Mouse (Mus musculus) ZHBTc4 (cell line): ENCODE results near the gene Mylk.
A peak's percentile ranks its signal among the peaks of the same experiment; 100 is the strongest.

Experiments used
- DNase-seq: peaks from one replicate; pipeline ENCODE4 v3.0.0-alpha.2; 2011; ENCODE audit warnings: low read depth, low spot score

Gene Mylk

GRCm38 (mm10) chr16:34940363-34940762, 195.4 kb downstream of the Mylk start:
- no peak for DNase-seq

GRCm38 (mm10) chr16:34941915-34942314, 196.9 kb downstream of the Mylk start:
- peak; percentile 47 for DNase-seq

GRCm38 (mm10) chr16:34946301-34946700, 201.3 kb downstream of the Mylk start:
- DNase-seq, result no peak

GRCm38 (mm10) chr16:34950935-34951334, 205.9 kb downstream of the Mylk start:
- no peak for DNase-seq

- no peak for DNase-seq
Measured at GRCm38 (mm10) chr16:34952254-34952653, 207.2 kb downstream of the Mylk start.

GRCm38 (mm10) chr16:34952798-34953197, 207.8 kb downstream of the Mylk start:
- no peak for DNase-seq

GRCm38 (mm10) chr16:34953501-34953900, 208.5 kb downstream of the Mylk start:
- DNase-seq, result no peak

- no peak for DNase-seq
Measured at GRCm38 (mm10) chr16:34957487-34958230, 212.6 kb downstream of the Mylk start.

- no peak for DNase-seq
Measured at GRCm38 (mm10) chr16:34958667-34959066, 213.7 kb downstream of the Mylk start.

- no peak for DNase-seq
Measured at GRCm38 (mm10) chr16:34959261-34959660, 214.3 kb downstream of the Mylk start.

- no peak for DNase-seq
Measured at GRCm38 (mm10) chr16:34960243-34960642, 215.2 kb downstream of the Mylk start.

- DNase-seq, result no peak
Measured at GRCm38 (mm10) chr16:34960866-34961582, 216.0 kb downstream of the Mylk start.

- DNase-seq, result no peak
Measured at GRCm38 (mm10) chr16:34962322-34962721, 217.3 kb downstream of the Mylk start.

GRCm38 (mm10) chr16:34963008-34963407, 218.0 kb downstream of the Mylk start:
- DNase-seq, result no peak

- no peak for DNase-seq
Measured at GRCm38 (mm10) chr16:34966620-34967081, 221.6 kb downstream of the Mylk start.

- DNase-seq, result peak; percentile 83
Measured at GRCm38 (mm10) chr16:34967120-34967800, 222.2 kb downstream of the Mylk start.

GRCm38 (mm10) chr16:34968181-34968580, 223.2 kb downstream of the Mylk start:
- peak; percentile 17 for DNase-seq

GRCm38 (mm10) chr16:34972471-34972870, 227.5 kb downstream of the Mylk start:
- no peak for DNase-seq

- peak; percentile 27 for DNase-seq
Measured at GRCm38 (mm10) chr16:34975544-34975943, 230.5 kb downstream of the Mylk start.

- peak; percentile 50 for DNase-seq
Measured at GRCm38 (mm10) chr16:34976630-34977029, 231.6 kb downstream of the Mylk start.

GRCm38 (mm10) chr16:34978018-34978417, 233.0 kb downstream of the Mylk start:
- DNase-seq, result no peak

- DNase-seq, result no peak
Measured at GRCm38 (mm10) chr16:34981009-34981408, 236.0 kb downstream of the Mylk start.
